Mouse (Mus musculus): ENCODE data around the gene Gm44805. TPM values are rescaled to one million over a fixed set of nuclear protein-coding genes. Genes with fewer than 3 reads are reported as not detected.

The Gm44805 gene
- polyA plus RNA-seq, 1 experiment: not detected

DNA sequence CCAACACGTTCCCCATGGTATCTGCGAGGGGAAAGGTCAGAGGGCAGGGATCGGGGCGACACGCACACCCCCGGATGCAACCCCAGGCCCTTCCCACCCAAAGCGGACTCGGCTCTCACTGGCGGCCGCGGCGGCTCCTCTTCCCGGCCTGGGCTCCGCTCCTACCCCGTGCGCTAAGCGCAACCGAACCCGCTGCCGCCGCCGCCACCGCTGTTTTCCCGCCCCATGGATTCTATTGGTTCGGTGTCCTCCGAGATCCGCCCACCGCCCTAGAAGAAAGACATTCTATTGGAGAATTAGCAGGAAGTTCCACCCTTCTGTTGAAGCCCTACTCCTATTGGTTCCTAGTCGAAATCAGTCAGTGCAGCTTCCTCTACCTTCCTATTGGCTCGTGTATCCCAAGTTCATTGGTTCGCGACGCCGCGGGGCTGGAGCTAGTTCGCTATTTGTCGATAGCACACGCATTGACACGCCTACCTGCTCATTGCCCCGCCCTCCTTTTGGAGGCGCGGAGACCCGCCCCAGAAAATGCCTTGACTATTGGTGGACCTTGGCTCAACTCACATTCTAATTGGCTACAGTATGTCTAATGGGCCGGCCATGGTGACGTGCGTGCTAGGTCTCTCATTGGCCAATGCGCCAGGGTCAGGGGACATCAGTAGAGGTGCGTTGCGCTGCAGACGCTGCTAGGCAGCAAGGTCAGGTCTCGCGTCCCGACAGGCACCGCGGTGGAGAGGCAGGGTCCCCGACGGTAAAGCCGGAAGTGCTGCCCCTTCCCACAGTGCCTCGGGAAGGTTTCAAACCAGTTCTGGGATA, 34.2 kb upstream of the Gm44805 start, which contains the start of gene Tomm40:
Tomm40 (minus strand) TSS at position 200 of the 816 bp plus-strand sequence.
- peak within 1 kb of the TSS; percentile 99 for H3K4me3 ChIP-seq (replicated peaks)
- H3K36me3 ChIP-seq (replicated peaks; ENCODE audit: low read length): peaks cover 34% of the 10 kb centered on the region
- H3K9me3 ChIP-seq: peaks cover under 1% of the 10 kb centered on the region
- H3K27me3 ChIP-seq (replicated peaks): peaks cover 15% of the 10 kb centered on the region
- H3K4me1 ChIP-seq: peaks cover 49% of the 10 kb centered on the region
- TF ChIP-seq GATA1 (IDR thresholded peaks at IDR 0.05; ENCODE audit: borderline replicate concordance, low read length) (no peak), FLI1 (IDR thresholded peaks at IDR 0.05; ENCODE audit: low read length) (no peak)

DNA sequence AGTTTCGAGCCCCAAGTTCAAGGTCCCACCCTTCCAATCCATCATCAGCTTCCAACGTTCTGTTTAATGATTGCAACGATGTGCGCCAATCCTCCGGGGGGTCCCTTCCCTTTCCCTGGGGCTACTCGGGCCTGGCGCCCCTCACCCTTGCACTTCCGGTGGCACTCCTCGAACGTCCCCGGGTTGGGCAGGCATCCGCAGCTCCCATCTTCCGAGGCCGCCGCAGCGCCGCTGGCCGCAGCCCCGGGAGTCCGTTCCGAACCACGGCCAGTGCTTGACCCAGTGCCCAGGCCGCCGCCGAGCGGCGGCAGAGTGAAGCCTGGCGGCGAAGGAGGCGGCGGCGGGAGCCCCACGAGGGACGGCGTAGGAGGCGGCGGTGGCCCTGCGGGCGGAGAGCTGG, 33.6 kb upstream of the Gm44805 start:
- Histone ChIP-seq H3K4me3 (replicated peaks) (peak overlapping the region; percentile 99), H3K4me1 (peaks cover 49% of the 10 kb centered on the region)
- TF ChIP-seq FLI1 (IDR thresholded peaks at IDR 0.05; ENCODE audit: low read length) (no peak), GATA1 (IDR thresholded peaks at IDR 0.05; ENCODE audit: borderline replicate concordance, low read length) (no peak)

DNA sequence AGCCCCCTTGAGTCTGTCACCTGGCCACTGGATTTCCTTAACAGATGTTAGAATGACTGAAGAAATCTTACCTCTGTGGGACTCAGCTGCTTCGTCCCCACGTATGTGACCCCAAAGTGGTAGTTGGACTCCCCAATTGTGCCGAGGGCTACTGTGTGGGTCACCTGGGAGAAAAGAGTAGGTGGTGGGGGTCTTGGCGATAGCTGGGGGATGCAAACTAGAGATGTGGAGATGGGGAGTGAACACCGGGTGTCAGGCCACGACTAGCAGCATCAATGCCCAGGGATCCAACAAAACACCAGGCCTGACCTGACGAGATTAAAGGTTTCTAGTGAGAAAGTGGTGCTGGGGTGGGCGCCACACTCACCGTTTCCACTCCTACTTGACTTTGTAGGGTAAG, 32.4 kb upstream of the Gm44805 start:
- H3K4me3 ChIP-seq (replicated peaks): no peak overlapping the region
- TF ChIP-seq GATA1 (IDR thresholded peaks at IDR 0.05; ENCODE audit: borderline replicate concordance, low read length) (no peak), FLI1 (IDR thresholded peaks at IDR 0.05; ENCODE audit: low read length) (no peak)
- peaks cover 52% of the 10 kb centered on the region for H3K36me3 ChIP-seq (replicated peaks; ENCODE audit: low read length)
- H3K4me1 ChIP-seq: peaks cover 52% of the 10 kb centered on the region
- H3K9me3 ChIP-seq: no peaks in the 10 kb centered on the region
- H3K27me3 ChIP-seq (replicated peaks): peaks cover 3% of the 10 kb centered on the region

More for the DNA sequence above, 33.6 kb upstream of the Gm44805 start:
- peaks cover 14% of the 10 kb centered on the region for H3K27me3 ChIP-seq (replicated peaks)
- H3K9me3 ChIP-seq: no peaks in the 10 kb centered on the region
- peaks cover 39% of the 10 kb centered on the region for H3K36me3 ChIP-seq (replicated peaks; ENCODE audit: low read length)

DNA sequence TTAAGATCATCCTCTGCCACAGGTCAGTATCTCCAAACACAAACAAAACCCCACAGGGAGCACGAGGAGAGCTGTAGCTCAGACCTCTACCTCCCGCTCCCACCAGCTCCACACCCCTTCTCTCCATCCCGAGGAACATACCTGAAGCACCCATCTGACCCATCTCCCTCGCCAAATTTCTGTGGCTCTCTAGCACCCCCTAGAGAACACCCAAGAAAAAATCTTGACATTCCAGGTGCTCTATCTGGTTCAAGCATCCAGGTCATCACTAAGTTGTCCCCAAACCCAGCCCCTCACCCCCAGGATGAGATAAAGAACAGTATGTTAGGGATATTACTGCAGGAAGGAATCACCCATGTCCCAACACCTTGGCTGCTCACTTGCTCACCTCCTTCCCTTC, 32.0 kb upstream of the Gm44805 start:
- peaks cover 56% of the 10 kb centered on the region for H3K36me3 ChIP-seq (replicated peaks; ENCODE audit: low read length)
- peaks cover 3% of the 10 kb centered on the region for H3K27me3 ChIP-seq (replicated peaks)
- TF ChIP-seq GATA1 (IDR thresholded peaks at IDR 0.05; ENCODE audit: borderline replicate concordance, low read length): no peak
- no peak for TF ChIP-seq FLI1 (IDR thresholded peaks at IDR 0.05; ENCODE audit: low read length)
- no peak overlapping the region for H3K4me3 ChIP-seq (replicated peaks)
- no peaks in the 10 kb centered on the region for H3K9me3 ChIP-seq
- peaks cover 52% of the 10 kb centered on the region for H3K4me1 ChIP-seq

DNA sequence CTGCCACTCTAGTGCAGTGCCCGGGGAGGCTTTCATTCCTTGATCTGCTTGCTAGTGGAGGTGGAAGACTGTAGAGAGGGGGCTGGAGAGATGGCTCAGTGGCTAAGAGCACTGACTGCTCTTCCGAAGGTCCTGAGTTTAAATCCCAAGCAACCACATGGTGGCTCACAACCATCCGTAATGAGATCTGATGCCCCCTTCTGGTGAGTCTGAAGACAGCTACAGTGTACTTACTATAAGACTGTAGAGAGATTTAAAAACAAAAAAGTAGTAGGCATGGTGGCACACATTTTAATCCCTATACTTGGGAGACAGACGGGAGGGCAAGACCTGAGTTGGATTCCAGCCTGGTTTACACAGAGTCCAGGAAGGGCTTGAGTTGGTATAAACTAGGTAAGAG, 31.2 kb upstream of the Gm44805 start:
- no peak for TF ChIP-seq GATA1 (IDR thresholded peaks at IDR 0.05; ENCODE audit: borderline replicate concordance, low read length)
- TF ChIP-seq FLI1 (IDR thresholded peaks at IDR 0.05; ENCODE audit: low read length): no peak
- peaks cover 63% of the 10 kb centered on the region for H3K36me3 ChIP-seq (replicated peaks; ENCODE audit: low read length)

DNA sequence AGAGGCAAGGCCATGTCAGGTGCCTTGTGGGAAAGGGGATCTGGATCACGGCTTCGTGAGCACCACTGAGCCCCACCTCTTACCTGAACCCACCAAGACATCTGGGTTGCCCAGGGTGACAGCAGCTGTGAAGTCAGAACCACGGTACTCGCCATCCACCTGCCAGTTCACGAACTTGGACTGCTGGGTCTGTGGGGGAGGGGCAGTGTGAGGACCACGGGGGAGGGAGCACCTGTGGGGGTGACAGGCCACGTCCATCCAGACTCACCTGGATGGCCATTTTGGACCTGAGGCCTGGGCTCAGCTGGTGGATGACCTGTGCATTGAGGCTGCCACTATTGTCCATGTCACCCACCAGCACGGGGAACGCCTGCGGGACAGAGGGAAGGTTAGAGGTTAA, 29.4 kb upstream of the Gm44805 start:
- peaks cover 73% of the 10 kb centered on the region for H3K36me3 ChIP-seq (replicated peaks; ENCODE audit: low read length)
- peaks cover 36% of the 10 kb centered on the region for H3K4me1 ChIP-seq
- TF ChIP-seq GATA1 (IDR thresholded peaks at IDR 0.05; ENCODE audit: borderline replicate concordance, low read length) (no peak), FLI1 (IDR thresholded peaks at IDR 0.05; ENCODE audit: low read length) (no peak)

More for the DNA sequence above, 31.2 kb upstream of the Gm44805 start:
- Histone ChIP-seq H3K9me3 (no peaks in the 10 kb centered on the region), H3K4me1 (peaks cover 52% of the 10 kb centered on the region), H3K27me3 (replicated peaks) (no peaks in the 10 kb centered on the region), H3K4me3 (replicated peaks) (no peak overlapping the region)

DNA sequence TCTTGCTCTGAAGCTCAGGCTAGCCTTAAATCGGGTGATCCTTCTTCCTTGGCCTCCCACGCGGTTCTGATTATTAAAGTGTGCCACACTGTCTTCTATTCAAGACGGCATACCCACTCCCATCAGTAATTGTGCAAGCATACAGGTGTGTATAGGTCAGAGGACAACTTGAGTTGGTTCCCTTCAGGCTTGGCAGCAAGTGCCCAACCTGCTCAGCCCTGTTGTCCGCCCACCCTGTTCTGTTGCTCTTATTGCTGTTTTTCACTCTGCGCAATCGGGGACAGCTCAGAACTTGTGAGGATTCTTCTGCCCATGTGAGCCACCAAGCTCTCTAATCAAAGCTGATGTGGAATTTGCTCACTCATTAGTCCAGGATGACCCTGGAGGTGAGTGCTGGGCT, 24.0 kb upstream of the Gm44805 start:
- TF ChIP-seq FLI1 (IDR thresholded peaks at IDR 0.05; ENCODE audit: low read length) (no peak), GATA1 (IDR thresholded peaks at IDR 0.05; ENCODE audit: borderline replicate concordance, low read length) (no peak)
- Histone ChIP-seq H3K9me3 (no peaks in the 10 kb centered on the region), H3K4me3 (replicated peaks) (no peak overlapping the region), H3K27me3 (replicated peaks) (no peaks in the 10 kb centered on the region), H3K4me1 (peaks cover 30% of the 10 kb centered on the region), H3K36me3 (replicated peaks; ENCODE audit: low read length) (peaks cover 88% of the 10 kb centered on the region)

More for the DNA sequence above, 29.4 kb upstream of the Gm44805 start:
- H3K27me3 ChIP-seq (replicated peaks): no peaks in the 10 kb centered on the region
- no peaks in the 10 kb centered on the region for H3K9me3 ChIP-seq
- no peak overlapping the region for H3K4me3 ChIP-seq (replicated peaks)

DNA sequence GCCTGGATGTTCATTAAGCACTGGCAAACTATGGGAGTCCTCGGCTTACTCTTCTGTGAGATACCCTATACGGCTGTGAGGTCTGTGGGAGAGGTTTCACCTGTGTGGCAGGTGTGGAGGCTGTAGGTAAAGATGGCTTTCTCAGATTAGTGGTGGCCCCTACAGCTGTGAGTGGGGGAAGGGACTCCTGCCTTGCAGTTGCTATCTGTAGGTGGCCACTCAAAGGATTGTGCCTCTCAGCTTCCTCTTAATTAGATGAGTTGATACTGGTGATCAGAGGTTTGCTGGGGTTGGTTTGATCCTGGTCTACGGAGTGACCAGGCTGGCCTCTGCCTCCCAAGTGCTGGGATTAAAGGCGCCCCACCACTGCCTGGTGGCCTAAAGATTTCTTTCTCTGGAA, 23.3 kb upstream of the Gm44805 start:
- Histone ChIP-seq H3K4me3 (replicated peaks) (no peak overlapping the region), H3K27me3 (replicated peaks) (no peaks in the 10 kb centered on the region), H3K36me3 (replicated peaks; ENCODE audit: low read length) (peaks cover 83% of the 10 kb centered on the region), H3K4me1 (peaks cover 31% of the 10 kb centered on the region), H3K9me3 (no peaks in the 10 kb centered on the region)
- TF ChIP-seq FLI1 (IDR thresholded peaks at IDR 0.05; ENCODE audit: low read length) (no peak), GATA1 (IDR thresholded peaks at IDR 0.05; ENCODE audit: borderline replicate concordance, low read length) (no peak)

DNA sequence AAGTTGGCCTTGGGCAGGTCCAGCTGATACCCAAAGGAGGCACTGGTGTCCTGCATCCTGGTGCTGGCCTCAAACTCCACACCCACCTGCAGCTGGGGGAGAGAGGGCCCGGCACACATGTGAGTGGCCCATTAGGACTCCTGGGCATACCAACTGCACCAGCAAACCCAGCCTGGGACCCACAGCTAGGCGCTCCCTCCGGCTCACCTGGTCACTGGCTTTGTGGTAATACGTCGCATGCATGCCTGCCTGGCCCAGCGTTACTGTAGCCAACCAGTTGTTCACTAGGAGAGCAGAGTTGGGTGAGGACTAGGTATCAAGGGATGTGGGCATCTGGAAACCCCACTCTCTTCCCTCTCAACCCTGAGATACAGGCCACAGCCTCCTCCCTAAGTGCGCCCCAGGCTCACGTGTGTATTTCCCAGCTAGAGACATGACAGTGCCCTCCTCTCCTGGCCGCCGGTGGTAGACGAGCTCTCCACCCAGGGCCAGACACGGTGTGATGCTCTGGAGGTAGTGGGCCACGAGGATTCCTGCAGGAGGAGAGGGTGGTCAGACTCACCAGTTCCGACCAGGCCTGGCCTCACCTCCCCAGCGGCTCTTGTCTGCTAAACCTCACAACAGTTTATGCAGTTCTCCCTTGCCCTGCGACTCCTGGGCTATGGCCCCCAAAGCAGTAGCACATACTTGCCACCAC, 21.8 kb upstream of the Gm44805 start:
- peaks cover 80% of the 10 kb centered on the region for H3K36me3 ChIP-seq (replicated peaks; ENCODE audit: low read length)
- H3K4me1 ChIP-seq: peaks cover 28% of the 10 kb centered on the region
- TF ChIP-seq GATA1 (IDR thresholded peaks at IDR 0.05; ENCODE audit: borderline replicate concordance, low read length) (no peak), FLI1 (IDR thresholded peaks at IDR 0.05; ENCODE audit: low read length) (no peak)
- peaks cover 2% of the 10 kb centered on the region; the same call in 1 of the 2 replicates for H3K9me3 ChIP-seq
- H3K4me3 ChIP-seq (replicated peaks): no peak overlapping the region
- peaks cover 11% of the 10 kb centered on the region for H3K27me3 ChIP-seq (replicated peaks)

Measured in megakaryocyte, embryonic 14.5 days (primary cell).